Mouse (Mus musculus): Measurements from ENCODE around the gene Rps6ka3.

Rps6ka3 gene

DNA sequence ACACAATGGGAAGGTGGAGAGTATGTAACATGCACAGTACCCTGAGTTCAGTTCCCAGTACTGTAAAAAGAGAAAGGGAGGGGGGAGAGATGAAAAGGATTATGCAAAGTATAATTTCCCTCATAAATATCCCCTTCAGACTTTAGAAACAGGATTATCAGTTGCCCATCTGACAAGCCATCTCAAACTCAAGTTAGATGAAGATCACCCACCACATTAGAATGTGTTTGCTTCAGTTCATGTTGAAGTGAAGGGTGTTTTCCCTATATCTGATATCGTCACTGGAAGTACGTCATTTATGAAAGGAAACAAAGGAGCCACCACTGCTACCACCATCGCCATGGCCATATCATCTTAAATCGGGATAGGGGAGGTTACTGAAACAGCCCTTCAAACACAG lies at the start of gene Rps6ka3:
Gene Rps6ka3 (plus strand): TSS at position 301 of the 400 bp plus-strand sequence.
- in situ Hi-C loops (cut with MboI; ENCODE audit: unreplicated experiment in 2 of 2), result no loop called here

DNA sequence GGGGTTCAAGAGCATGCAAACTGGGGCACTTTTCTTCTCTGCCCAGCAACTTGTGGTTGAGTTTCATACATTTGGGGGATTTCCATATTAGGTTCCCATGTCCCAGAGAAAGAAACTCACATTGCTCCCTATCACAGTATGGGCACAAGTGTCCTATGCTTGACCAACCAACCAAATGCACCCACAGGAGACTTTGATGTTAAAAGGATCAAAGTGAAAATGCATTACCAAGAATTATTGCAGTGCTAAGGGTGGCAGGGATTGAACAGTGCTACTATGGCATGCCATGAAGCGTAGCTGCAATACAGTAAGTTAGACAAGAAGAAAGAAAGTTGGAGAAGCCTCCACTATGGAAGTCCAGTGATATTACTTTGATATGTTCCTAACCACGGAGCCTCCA lies 40.9 kb upstream of the Rps6ka3 start:
- in situ Hi-C loops (cut with MboI; ENCODE audit: unreplicated experiment in 2 of 2), result no loop called here

DNA sequence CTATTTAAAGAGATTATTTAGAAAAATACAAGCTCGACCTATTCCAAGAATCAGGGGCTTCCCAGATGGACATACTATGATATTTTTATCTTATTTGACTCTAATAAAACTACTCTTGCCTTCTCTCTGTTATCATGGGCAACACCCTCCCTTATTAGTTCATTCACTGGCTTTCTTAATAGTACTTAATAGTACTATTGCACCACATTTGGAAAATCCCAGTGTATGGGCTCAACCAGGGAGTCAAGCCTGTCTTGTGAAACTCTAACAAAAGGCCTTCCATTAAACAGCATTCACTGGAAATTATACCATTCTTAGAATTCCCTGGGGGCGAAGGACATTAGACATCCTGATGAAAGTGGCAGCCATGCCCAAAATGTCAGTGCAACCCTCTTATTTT lies 38.5 kb upstream of the Rps6ka3 start:
- in situ Hi-C loops (cut with MboI; ENCODE audit: unreplicated experiment in 2 of 2), result no loop called here

DNA sequence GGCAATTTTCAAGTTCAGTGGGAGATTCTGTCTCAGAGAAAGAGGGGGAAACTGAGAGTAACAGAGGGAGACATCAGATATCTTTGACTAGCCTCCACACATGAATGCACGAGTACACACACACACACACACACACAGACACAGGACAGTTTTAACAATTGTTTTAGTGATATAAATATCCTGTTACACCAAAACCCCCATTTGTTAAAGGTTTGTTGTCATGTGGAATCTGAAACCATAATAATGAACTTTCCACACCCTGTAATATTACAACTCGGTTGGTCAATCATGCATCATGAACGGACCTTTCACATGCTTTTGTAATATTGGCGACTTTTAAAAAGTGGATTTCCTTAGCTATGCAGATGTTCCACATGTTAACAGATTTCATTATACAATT lies 18.5 kb upstream of the Rps6ka3 start:
- in situ Hi-C loops (cut with MboI; ENCODE audit: unreplicated experiment in 2 of 2), result loop anchor here in 1 of 2 experiments (10.0 kb wide), 1 partner anchor 63 kb away; no protein-coding TSS in a partner anchor

DNA sequence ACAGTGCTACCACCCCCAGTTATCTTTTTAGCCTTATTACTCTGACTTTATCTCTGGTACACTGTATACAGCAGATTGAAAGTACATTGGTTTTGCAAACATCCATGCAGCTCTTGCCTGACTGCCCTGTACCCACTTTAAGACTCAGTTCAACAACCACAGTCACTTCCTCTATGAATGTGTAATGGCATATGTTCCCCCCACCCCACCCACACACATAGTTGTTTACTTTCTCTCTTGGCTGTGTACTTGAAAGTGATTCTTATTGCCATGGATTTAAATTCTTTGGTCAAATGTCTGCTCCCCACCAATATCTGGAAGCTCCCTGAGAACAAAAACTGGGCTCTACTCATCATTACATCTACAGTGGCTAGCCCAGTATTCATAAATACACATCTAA lies 10.6 kb upstream of the Rps6ka3 start:
- in situ Hi-C loops (cut with MboI; ENCODE audit: unreplicated experiment in 2 of 2), result loop anchor here in 1 of 2 experiments (10.0 kb wide), 1 partner anchor 55 kb away; no protein-coding TSS in a partner anchor

DNA sequence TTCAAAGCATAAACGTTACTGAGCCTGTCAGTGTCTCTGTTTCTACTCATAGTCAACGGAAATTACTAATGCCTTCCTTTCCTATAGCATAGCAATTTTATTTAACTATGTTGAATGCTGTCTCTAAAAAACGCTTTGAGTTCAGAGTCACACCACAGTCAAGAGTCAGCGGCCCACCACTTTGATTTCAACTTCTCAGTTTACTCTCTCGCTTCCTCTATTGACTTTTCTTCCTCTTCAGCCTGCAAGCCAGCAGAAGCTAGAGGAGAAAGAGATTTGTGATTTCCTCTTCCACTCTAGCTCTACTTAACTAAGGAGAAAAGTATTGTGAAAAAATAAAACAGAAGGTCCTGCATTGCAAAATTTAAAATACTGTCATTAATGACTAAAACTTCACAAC lies 10.0 kb upstream of the Rps6ka3 start:
- in situ Hi-C loops (cut with MboI; ENCODE audit: unreplicated experiment in 2 of 2), result no loop called here

DNA sequence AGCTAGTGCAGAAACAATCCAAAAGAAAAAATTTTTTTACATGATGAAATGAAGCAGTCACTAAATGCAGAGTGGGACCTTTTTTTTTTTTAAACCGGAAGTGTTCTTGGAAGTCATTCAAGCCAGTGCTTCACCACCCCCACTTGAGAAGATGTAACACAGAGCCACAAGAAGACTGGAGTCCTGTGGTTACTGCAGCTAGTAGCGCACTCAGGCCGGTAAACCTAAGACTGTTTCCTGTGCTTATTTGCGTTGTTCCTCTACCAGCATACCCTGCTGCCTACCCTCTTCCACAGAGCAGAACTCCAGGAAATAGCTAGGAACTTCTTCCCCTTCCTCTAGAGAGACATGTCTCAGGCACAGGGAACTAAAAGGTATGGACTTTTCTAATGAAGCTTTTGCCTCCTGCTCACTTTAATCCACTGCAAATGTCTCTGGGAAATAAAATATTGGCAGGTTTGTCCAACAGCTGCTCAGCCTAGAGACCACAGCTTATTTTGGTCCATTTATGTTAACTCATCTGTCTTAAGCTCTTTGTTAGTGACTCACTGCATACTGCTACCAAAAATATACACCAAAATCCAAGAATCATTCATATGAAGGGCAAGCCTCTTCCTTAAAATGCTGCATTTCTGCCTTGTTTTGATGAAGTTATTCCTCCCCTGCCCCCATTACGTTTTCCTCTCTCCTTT lies 931 bp downstream of the Rps6ka3 start:
- in situ Hi-C loops (cut with MboI; ENCODE audit: unreplicated experiment in 2 of 2), result no loop called here

DNA sequence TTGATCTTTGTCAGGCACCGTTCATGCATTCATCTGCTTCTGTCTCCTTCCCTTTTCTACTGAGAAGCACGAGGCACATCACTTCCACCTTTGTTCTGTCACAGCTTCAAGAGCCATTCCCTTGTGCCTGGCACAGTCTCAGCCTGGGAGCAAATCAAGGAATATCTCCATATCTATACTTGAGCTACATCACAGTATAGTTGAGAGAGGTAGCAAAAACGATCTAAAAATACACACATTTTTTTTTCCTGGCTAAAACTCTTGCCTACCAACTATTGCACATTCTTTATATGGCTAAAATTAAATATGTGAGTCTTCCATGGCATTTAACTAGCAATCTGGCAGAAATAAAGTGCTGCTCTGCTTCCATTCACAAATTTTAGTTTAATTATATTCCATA lies 5.1 kb downstream of the Rps6ka3 start:
- in situ Hi-C loops (cut with MboI; ENCODE audit: unreplicated experiment in 2 of 2), result no loop called here

DNA sequence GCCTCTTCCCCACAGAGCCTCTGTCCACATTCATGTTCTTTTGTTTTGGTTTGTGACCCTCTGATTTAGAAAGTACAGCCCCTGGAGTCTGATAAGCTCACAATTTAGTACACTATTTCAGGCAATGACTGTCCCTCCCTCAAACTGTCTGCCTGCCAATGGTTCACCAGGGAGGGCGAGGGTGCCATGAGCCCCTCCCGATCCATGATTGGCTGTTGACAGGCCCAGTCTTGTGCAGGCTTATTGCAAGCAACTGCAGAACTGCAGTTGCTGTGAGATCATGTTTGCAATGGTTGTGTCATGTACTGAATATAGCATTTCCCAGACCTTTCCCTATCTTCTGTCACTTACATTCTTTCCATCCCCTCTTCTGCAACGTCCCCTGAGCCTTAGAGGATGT lies 12.4 kb downstream of the Rps6ka3 start:
- in situ Hi-C loops (cut with MboI; ENCODE audit: unreplicated experiment in 2 of 2), result no loop called here

DNA sequence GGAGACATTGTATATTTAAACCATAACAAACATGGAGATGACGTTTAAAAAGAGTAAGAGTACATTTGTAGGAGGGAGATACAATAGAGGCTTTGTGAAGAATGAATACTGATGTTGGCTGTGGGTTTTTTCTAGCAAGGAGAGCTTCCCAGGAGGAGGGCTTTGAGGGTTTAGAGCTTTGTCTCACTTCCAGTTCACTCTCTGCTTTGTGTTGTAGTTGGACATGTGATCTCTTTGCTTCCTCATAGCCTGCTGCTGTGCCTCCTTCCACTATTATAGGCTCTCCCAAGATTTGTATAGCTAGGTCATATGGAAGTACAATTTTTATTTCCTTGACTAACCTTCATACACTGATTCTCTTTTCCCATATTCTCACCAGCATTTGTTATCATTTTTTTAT lies 27.2 kb downstream of the Rps6ka3 start:
- in situ Hi-C loops (cut with MboI; ENCODE audit: unreplicated experiment in 2 of 2), result no loop called here

DNA sequence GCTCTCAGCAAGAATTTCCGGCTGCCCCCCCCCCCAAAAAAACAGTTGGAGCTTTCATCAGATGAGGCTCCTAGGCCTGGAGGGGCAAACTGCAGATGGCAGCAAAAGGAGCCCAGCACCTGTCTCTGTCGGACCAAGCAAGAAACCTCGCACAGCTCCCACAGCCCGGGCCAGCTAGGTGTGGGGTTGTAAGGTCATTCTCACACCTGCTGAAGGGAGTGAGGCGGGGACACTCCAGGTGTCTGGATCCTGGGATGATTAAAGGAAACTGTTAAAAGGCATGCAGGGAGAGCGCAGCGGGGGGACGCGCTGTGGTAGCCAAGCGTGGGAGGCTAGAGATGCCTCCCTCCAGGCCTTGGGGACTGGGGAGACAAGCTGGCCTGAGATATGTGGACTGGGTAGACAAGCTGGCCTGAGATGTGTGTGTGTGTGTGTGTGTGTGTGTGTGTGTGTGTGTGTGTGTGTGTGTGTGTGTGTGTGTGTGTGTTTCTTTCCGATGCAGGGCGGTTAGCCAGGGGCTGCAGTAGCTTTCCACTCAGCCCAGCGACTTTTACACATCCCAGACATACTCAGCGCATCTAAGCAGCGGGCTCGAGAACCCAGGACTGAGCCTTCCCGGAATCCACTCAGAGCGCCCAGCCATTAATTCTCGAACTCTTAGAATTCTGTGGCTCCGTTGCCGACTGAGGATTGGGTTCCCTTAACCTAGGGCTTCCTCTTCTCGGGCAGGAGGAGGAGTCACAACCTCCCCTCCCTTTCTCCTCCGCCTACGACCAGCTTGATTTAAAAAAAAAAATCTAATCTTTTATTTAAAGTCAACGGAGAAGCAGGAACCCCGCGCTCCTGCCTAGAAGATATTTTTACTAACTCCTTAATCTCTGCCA lies 44.1 kb downstream of the Rps6ka3 start:
- in situ Hi-C loops (cut with MboI; ENCODE audit: unreplicated experiment in 2 of 2), result loop anchor here (10.0 to 25.0 kb wide), 3 partner anchors 59 to 1767 kb away; partner anchors contain the start of gene Sms (in 1 of the 2)

DNA sequence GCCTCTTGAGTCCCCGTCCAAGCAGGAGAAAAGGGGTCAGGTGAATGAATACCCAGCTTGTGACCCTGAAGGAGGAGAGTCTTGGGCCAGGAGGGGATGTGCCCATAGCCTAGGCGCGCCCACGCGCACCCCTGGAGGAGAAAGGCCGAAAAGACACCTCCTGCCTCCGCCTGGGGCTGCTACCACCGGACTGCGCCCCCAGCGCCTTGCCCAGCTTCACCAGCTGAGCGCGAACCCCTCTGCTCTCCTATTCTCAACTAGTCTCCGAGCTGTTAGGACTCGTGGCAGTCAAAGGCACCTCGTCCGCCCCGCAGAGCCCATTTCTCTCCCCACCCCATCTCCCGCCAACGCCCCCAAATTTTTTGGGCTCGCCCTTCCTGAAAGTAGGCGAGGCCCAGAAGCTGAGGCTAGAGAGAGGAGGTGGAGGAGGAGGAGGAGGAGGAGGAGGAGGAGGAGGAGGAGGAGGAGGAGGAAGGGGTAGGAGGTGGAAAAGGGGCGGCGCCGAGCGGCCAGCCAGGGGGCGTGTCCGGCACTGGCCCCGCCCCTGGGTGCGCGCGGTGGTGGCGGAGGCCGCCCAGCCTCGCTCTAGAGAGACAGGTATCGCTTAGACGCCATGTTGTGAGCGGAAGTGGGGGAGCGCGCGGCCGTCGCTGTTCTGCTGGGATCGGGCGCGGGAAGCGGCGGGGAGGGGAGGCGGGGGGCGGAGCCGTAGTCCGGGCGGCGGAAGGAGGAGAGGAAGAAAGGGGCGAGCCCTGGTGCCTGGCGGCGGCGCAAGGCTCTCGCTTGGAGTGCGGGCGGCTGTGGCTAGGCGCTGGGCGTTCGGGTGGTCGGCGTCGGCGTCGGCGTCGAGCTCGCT lies 45.2 kb downstream of the Rps6ka3 start:
- in situ Hi-C loops (cut with MboI; ENCODE audit: unreplicated experiment in 2 of 2), result loop anchor here (10.0 to 25.0 kb wide), 3 partner anchors 61 to 1768 kb away; partner anchors contain the start of gene Sms (in 1 of the 2)

DNA sequence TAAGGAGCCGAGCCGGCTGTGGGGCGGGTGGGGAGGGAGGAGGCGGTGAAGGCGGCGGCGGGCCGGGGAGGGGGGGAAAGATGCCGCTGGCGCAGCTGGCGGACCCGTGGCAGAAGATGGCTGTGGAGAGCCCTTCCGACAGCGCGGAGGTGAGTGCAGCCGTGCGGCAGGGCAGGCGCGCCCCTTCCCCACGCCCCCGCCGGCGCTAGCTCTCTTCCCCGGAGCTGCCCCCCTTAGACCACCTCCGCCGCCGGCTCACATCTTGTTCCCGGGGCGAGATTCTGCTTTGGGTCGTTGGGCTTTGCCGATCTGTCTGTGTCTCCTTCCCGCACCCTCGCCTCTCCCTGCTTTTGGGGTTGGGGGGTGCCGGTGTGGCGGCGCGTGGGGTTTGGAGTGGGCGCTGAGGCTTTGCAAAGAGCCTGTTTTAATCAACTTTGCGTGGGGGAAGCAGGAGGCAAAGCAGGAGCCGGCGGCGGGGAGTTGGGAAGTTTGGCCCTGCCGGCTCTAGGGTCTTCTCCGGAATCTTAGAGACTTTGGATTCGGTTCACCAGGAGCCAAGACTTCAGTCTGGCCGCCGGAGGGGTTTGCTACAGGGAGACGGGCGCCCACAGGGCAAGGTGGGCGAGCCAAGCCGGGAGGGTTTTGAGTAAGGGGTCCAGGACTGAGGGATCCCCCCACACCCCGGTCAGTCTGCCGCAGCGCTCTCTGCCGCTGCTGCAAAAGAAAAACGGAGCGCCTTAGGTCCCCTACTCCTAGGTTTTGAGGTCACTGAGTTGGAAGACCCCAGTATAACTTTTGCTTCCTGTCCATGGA lies 46.1 kb downstream of the Rps6ka3 start:
- in situ Hi-C loops (cut with MboI; ENCODE audit: unreplicated experiment in 2 of 2), result loop anchor here (10.0 to 25.0 kb wide), 3 partner anchors 61 to 1769 kb away; partner anchors contain the start of gene Sms (in 1 of the 2)

DNA sequence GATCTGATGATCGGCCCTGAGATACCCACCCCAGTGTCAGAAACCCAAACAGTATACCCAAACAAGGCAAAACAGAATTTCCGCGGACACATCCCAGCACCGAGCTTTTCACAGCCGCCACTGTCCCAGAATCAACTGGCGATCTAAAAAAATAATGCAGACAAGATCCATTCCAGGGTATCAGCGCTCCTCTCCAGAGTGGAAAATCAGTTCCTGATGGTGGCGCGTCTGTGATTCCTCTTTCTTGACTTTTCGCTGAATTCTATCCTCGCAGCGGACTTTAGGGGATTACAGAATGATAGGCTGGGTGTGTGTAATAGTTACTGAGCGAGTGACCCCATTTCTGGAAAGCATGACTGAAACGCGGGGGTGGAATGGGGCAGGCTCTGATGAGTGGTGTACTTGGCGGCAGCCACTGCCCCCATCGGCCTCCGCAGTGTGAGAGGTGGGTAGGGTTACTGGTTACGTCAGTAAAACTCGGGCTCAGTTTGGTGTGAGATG lies 46.9 kb downstream of the Rps6ka3 start:
- in situ Hi-C loops (cut with MboI; ENCODE audit: unreplicated experiment in 2 of 2), result loop anchor here (10.0 to 25.0 kb wide), 3 partner anchors 62 to 1770 kb away; partner anchors contain the start of gene Sms (in 1 of the 2)

DNA sequence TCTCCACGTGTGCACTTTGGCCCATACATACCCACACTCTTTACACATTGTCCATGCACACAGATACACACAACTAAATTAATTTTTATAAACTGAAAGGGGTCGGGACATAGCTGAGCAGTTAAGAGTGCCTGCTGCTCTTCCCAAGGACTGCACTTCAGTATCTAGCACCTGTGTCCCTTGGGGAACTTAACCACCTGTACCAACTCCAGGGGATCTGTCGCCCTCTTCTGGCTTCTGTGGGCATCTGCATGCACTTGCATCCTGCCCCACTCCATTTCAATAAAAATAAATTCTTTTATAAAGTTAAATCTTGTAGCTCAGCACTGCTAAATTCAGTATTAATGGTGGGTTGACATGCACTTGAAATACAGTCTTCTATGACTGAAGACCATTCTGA lies 54.6 kb downstream of the Rps6ka3 start:
- in situ Hi-C loops (cut with MboI; ENCODE audit: unreplicated experiment in 2 of 2), result loop anchor here (5.0 to 25.0 kb wide), 4 partner anchors 222 to 1777 kb away; partner anchors contain the start of gene Sms (in 1 of the 2)

DNA sequence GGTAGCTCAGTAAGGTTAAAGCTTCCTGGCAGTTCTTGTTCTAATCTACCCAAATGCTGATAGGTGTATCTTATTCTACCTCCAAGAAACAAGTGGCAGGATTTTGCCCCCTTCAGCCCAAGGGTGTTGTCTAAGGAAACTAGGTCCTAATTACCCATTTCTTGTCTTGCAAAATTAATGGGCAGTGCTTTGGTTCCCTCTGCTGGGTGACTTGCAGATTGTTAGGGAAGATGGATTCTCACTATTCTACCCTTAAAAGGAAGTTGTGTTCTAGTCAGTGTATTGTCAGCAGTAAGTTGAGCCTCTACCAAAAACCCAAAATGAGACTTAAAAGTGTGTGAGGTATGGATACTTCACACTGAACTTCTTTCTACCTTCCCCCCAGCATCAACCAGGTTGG lies 59.0 kb downstream of the Rps6ka3 start:
- in situ Hi-C loops (cut with MboI; ENCODE audit: unreplicated experiment in 2 of 2), result loop anchor here (5.0 to 25.0 kb wide), 4 partner anchors 227 to 1782 kb away; partner anchors contain the start of gene Sms (in 1 of the 2)

DNA sequence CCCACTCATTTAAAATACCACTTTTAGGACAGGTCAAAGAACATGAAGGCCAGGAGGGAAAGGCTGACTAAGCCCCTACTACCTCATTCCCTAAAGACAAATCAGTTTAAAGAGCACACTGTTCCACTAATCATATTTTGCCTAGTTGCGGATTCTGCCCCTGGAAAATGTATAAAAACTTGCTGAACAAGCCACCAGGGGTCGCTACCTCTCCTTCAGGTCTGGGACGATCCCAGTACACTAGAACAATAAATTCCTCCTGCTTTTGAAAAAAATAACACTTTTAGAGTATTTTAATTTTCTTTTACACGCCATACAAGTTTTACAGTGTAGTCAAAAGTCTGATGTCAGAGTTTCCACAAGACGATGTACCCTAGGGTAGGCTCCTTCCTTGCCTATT lies 76.7 kb downstream of the Rps6ka3 start:
- in situ Hi-C loops (cut with MboI; ENCODE audit: unreplicated experiment in 2 of 2), result no loop called here

DNA sequence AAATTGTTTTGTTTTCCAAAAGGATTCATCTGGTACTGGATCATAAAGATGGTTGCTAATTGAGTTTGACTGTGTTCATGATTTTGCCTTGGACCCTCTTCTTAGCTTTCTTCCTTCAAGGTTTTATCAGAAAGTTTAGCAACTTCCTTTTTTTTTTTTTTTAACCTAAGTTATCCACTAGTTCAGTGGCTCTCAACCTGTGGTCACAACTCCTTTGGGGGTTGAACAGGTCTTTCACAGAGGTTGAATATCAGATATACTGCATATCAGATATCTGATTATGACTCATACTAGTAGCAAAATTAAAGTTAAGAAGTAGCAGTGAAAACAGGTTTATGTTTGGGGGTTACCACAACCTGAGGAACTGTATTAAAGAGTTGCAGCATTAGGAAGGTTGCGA lies 85.8 kb downstream of the Rps6ka3 start:
- in situ Hi-C loops (cut with MboI; ENCODE audit: unreplicated experiment in 2 of 2), result no loop called here

Measured in v-Abl transformed pro-B cells (cell line).